Mouse (Mus musculus): ENCODE results near the gene Hoxc9. TPM values are rescaled to one million over a fixed set of nuclear protein-coding genes. Genes with fewer than 3 reads are reported as not detected.

The Hoxc9 gene
- total and polyA plus RNA-seq, 2 experiments from 2014 or later = not detected

DNA sequence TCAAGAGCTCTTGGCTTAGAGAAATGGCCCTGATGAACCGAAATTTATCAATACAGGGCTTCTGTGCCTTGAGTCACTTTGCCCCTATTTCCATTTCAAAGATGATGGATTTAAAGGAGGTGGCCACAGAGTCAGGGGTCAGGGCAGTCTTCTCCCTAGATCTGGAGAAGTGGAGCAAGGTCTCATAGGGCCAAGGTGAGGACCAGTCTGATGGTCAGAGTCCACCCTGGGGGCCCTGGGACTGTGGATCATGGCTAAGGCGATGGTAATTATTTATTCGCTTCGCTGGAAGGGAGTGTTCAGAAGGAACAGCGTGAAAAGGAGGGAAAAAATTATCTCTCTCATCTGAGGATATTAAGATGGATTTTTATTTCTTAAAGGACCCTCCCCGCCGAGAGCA lies 1.2 kb upstream of the Hoxc9 start:
- H3K9me3 ChIP-seq (ENCODE audit: low read length) = no peaks in the 10 kb centered on the region
- no peak for TF ChIP-seq CTCF (IDR thresholded peaks at IDR 0.05)
- no peak overlapping the region for H3K9ac ChIP-seq (replicated peaks; ENCODE audit: low read length, poor library complexity, severe bottlenecking)
- no peak for ATAC-seq (ENCODE audit: low FRiP score)
- no peak overlapping the region for H3K27ac ChIP-seq (ENCODE audit: low read depth, low read length)
- no peaks in the 10 kb centered on the region for H3K4me1 ChIP-seq (ENCODE audit: insufficient read depth, low read length)
- H3K4me3 ChIP-seq (ENCODE audit: low read depth, low read length) = no peak overlapping the region
- peaks cover 93% of the 10 kb centered on the region for H3K27me3 ChIP-seq (ENCODE audit: insufficient read depth, low read length)
- H3K36me3 ChIP-seq (ENCODE audit: insufficient read depth, low read length) = no peaks in the 10 kb centered on the region
- no peak overlapping the region for H3K4me2 ChIP-seq (ENCODE audit: low read depth, low read length, poor library complexity, severe bottlenecking)
- WGBS = 6% methylated on average over 7 of the region's 7 CpGs
- DNase-seq (ENCODE audit: low spot score) = no peak

DNA sequence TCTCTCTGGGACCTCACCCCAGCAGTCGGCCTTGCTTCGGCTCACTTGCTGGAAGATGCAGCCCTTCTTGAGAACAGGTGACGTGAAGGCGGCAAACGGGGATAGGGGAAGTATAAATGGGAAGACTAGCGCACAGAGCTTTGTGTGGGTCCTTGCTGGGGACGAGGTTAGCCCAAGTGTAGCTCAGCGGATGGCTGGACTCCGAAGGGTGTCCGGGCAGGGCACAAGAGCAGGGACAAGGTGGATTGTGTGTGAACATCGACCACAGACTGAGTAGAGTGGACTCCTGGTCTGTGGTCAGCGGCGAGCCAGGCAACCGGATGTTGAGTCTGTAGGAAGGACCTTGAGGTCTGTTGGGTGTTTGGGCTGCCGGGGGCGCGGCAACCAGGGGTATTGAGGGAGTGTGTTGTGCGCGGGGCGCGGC lies 539 bp upstream of the Hoxc9 start:
- Histone ChIP-seq H3K9ac (replicated peaks; ENCODE audit: low read length, poor library complexity, severe bottlenecking) (no peak overlapping the region), H3K36me3 (ENCODE audit: insufficient read depth, low read length) (no peaks in the 10 kb centered on the region), H3K27me3 (ENCODE audit: insufficient read depth, low read length) (peaks cover 93% of the 10 kb centered on the region), H3K4me2 (ENCODE audit: low read depth, low read length, poor library complexity, severe bottlenecking) (no peak overlapping the region), H3K4me1 (ENCODE audit: insufficient read depth, low read length) (no peaks in the 10 kb centered on the region), H3K4me3 (ENCODE audit: low read depth, low read length) (no peak overlapping the region), H3K9me3 (ENCODE audit: low read length) (no peaks in the 10 kb centered on the region), H3K27ac (ENCODE audit: low read depth, low read length) (no peak overlapping the region)
- no peak for DNase-seq (ENCODE audit: low spot score)
- no peak for ATAC-seq (ENCODE audit: low FRiP score)
- no peak for TF ChIP-seq CTCF (IDR thresholded peaks at IDR 0.05)
- 1% methylated on average over 20 of the region's 21 CpGs for WGBS

DNA sequence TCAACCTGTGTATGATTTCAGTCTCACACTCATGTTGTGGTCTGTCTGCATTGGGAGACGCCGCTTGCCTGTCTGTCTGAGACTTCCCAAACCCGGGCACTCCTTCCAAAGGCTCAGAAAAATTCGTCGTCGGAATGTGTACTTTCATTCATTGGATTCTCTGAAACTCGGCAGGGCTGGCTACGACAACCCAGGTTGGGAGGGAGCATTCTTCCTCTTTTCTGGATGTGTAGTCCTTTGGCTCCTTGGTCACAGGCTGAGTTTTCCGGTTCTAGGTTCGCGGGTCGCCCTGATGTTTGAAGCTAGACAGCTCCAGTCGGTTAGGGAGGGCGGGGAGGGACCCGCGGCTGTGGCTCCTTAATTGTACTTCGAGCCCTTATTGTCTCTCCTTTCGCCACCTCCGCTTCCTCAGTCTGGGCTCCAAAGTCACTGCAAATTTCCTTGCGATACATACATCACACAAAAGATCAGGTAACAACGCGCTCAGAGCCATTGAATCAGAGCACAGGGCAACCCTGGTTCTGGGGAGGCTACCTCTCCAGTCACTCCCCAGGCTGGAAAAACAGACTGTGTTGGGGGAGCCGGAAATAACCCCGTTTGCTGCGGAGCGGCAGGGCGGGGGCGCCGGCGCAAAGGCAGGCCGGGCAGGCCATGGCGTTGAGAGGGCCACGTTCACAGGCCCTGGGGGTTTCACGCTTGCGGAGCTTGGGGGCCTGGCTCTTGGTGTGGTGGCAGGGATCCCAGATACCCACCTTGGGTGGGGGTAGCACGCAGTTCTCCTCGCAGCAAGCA lies 588 bp downstream of the Hoxc9 start:
- Histone ChIP-seq H3K36me3 (ENCODE audit: insufficient read depth, low read length) (no peaks in the 10 kb centered on the region), H3K27me3 (ENCODE audit: insufficient read depth, low read length) (peaks cover 88% of the 10 kb centered on the region), H3K4me2 (ENCODE audit: low read depth, low read length, poor library complexity, severe bottlenecking) (no peak overlapping the region), H3K9me3 (ENCODE audit: low read length) (no peaks in the 10 kb centered on the region), H3K9ac (replicated peaks; ENCODE audit: low read length, poor library complexity, severe bottlenecking) (no peak overlapping the region), H3K4me1 (ENCODE audit: insufficient read depth, low read length) (no peaks in the 10 kb centered on the region), H3K27ac (ENCODE audit: low read depth, low read length) (no peak overlapping the region), H3K4me3 (ENCODE audit: low read depth, low read length) (no peak overlapping the region)
- no peak for DNase-seq (ENCODE audit: low spot score)
- TF ChIP-seq CTCF (IDR thresholded peaks at IDR 0.05) = no peak
- no peak for ATAC-seq (ENCODE audit: low FRiP score)
- 1% methylated on average over 37 of the region's 37 CpGs for WGBS

DNA sequence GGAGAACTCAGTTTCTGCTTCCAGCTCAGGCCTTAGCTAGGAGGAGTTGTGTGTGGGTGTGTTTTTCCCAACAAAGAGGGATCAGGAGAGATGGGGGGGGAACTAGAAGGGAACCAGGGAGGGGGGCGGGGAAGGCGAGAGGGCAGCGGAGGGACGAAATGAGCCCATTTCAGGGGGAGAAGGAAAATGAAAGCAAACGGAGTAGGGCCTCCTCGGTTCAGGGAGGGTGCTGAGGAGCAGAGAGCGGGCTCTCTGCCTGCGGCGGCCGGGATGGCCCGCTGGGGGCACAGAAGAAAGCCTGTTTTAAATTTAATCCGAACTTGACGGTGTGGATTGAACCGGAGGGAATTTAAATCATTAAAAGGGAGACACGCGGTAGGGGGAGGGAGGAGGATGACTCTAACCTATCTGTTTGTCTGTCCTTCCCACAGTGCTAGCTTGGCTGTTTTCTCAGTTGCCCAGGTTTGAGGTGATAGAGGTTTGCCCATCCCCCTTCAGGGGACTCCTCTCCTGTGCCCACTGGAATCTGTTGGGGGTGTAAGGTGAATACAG lies 1.3 kb downstream of the Hoxc9 start:
- DNase-seq (ENCODE audit: low spot score) = no peak
- TF ChIP-seq CTCF (IDR thresholded peaks at IDR 0.05) = no peak
- H3K4me1 ChIP-seq (ENCODE audit: insufficient read depth, low read length) = no peaks in the 10 kb centered on the region
- no peak for ATAC-seq (ENCODE audit: low FRiP score)
- no peak overlapping the region for H3K4me3 ChIP-seq (ENCODE audit: low read depth, low read length)
- no peak overlapping the region for H3K27ac ChIP-seq (ENCODE audit: low read depth, low read length)
- WGBS = 3% methylated on average over 16 of the region's 16 CpGs
- H3K27me3 ChIP-seq (ENCODE audit: insufficient read depth, low read length) = peaks cover 89% of the 10 kb centered on the region
- H3K9me3 ChIP-seq (ENCODE audit: low read length) = no peaks in the 10 kb centered on the region
- H3K4me2 ChIP-seq (ENCODE audit: low read depth, low read length, poor library complexity, severe bottlenecking) = no peak overlapping the region
- H3K36me3 ChIP-seq (ENCODE audit: insufficient read depth, low read length) = no peaks in the 10 kb centered on the region
- H3K9ac ChIP-seq (replicated peaks; ENCODE audit: low read length, poor library complexity, severe bottlenecking) = no peak overlapping the region

DNA sequence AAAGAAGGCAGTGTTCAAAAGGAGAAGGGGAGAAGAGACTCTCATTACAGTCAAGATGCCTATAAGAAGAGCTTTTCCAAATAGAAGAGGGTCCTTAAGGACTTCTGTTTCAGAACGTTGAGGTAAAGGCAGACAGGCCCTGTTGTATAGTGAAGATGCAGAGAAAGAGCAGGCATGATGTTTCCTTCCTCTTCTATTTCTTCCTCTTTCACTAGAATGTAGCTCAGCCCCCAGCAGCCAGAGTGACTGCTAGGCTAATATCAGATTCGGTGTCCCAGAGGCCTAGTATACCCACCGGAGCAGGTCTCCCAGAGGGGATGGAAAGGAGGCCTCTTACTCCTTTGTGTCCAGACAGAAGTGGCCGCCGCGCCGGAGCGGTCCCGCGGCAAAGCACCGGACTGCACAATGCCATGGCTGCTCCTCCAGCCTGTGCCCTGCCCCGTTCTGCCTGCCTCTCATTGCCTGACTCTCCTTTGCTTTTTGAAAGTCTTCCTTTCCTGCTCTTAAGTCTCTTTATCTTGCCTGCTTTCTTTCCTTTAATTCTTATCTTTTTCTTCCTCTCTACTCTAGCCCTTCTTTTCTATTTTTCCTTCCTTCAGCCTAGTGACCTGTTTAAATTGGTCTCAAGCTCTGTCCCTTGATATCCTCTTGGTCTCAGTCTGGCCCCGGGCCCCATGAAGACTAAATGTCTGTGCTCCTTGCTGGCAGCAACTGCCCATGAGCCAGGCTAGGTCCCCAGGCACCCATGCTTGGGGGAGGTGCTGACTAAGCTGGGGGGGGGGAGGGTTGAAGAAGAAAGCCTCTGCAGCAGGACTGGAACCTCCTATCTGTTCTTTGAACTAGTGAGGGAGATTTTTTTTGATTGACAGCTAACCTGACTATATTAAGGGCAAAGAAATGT lies 2.6 kb downstream of the Hoxc9 start:
- no peaks in the 10 kb centered on the region for H3K36me3 ChIP-seq (ENCODE audit: insufficient read depth, low read length)
- no peak overlapping the region for H3K27ac ChIP-seq (ENCODE audit: low read depth, low read length)
- no peaks in the 10 kb centered on the region for H3K9me3 ChIP-seq (ENCODE audit: low read length)
- H3K27me3 ChIP-seq (ENCODE audit: insufficient read depth, low read length) = peaks cover 88% of the 10 kb centered on the region
- H3K4me1 ChIP-seq (ENCODE audit: insufficient read depth, low read length) = no peaks in the 10 kb centered on the region
- ATAC-seq (ENCODE audit: low FRiP score) (no peak), DNase-seq (ENCODE audit: low spot score) (no peak)
- WGBS = 1% methylated on average over 13 of the region's 13 CpGs
- H3K4me3 ChIP-seq (ENCODE audit: low read depth, low read length) = no peak overlapping the region
- no peak for TF ChIP-seq CTCF (IDR thresholded peaks at IDR 0.05)
- no peak overlapping the region for H3K4me2 ChIP-seq (ENCODE audit: low read depth, low read length, poor library complexity, severe bottlenecking)
- no peak overlapping the region for H3K9ac ChIP-seq (replicated peaks; ENCODE audit: low read length, poor library complexity, severe bottlenecking)

All from midbrain, postnatal 0 days (tissue).